Mouse (Mus musculus) gastrocnemius, adult 2 months (tissue): ENCODE data around the gene Xylt1. TPM values are rescaled to one million over a fixed set of nuclear protein-coding genes. Genes with fewer than 3 reads are reported as not detected.

Experiments used
- DNase-seq: peaks from one replicate; pipeline ENCODE4 v3.0.0; 2022
- H3K27ac ChIP-seq: fragments of 200-600 bp; 2 replicates; pipeline ENCODE4 v1.8.1; 2022; ENCODE audit warnings: mild to moderate bottlenecking
- H3K4me3 ChIP-seq: fragments of 200-600 bp; 2 replicates; pipeline ENCODE4 v1.8.1; 2022; ENCODE audit warnings: mild to moderate bottlenecking, moderate library complexity
- CTCF ChIP-seq: fragments of 200-600 bp; IDR thresholded peaks from 2 replicates; pipeline ENCODE4 v1.8.1; 2022; ENCODE audit warnings: antibody characterized with exemption, mild to moderate bottlenecking, moderate library complexity
- intact Hi-C: fragments of 180-260 bp; cut with DNase I; formaldehyde crosslinking; loops from one replicate; pipeline ENCODE4 v1.15.1; 2025
- long read RNA-seq, 2 experiments: library from polyadenylated mRNA; stranded (forward); transcript quantifications; one replicate each; pipeline ENCODE4 v2.0.0; 2021
- total RNA-seq, 2 experiments: library from RNA; stranded (reverse); gene quantifications; 2 replicates each; pipeline ENCODE4 v1.2.3; 2021

Gene Xylt1
- total RNA-seq: 1 to 10 TPM; 5.5 to 9.5 TPM
- long read RNA-seq, experiment 1, partial matches to known transcripts: 1 of 1 reads
- long read RNA-seq, experiment 1, other reads (novel, unspliced or antisense): 0 of 1 reads
- long read RNA-seq, experiment 2, partial matches to known transcripts: 0 of 2 reads
- long read RNA-seq, experiment 2, other reads (novel, unspliced or antisense): 2 of 2 reads

GRCm38 (mm10) chr7:117380418-117381187 lies at the start of gene Xylt1:
Xylt1 (plus strand) TSS chr7:117380979.
- peak; percentile 91 for DNase-seq
- Histone ChIP-seq H3K27ac (peak within 1 kb of the TSS; percentile 94), H3K4me3 (peak within 1 kb of the TSS; percentile 95)
- no peak for TF ChIP-seq CTCF
- intact Hi-C loops: loop anchor here (5.0 to 10.0 kb wide), 2 partner anchors 144 to 187 kb away; no protein-coding TSS in a partner anchor

- no peak overlapping the region for H3K4me3 ChIP-seq
- TF ChIP-seq CTCF: no peak
- H3K27ac ChIP-seq: no peak overlapping the region
- DNase-seq: no peak
- intact Hi-C loops: no loop called here
Measured at GRCm38 (mm10) chr7:117333936-117334335, 46.8 kb upstream of the Xylt1 start.

GRCm38 (mm10) chr7:117356316-117356715 lies 24.5 kb upstream of the Xylt1 start:
- no peak for TF ChIP-seq CTCF
- DNase-seq: no peak
- Histone ChIP-seq H3K27ac (no peak overlapping the region), H3K4me3 (no peak overlapping the region)
- intact Hi-C loops: no loop called here

- Histone ChIP-seq H3K4me3 (no peak overlapping the region), H3K27ac (no peak overlapping the region)
- no peak for TF ChIP-seq CTCF
- no peak for DNase-seq
- intact Hi-C loops: no loop called here
Measured at GRCm38 (mm10) chr7:117357425-117358194, 23.2 kb upstream of the Xylt1 start.

- intact Hi-C loops: no loop called here
- Histone ChIP-seq H3K4me3 (no peak overlapping the region), H3K27ac (no peak overlapping the region)
- no peak for TF ChIP-seq CTCF
- DNase-seq: no peak
Measured at GRCm38 (mm10) chr7:117361281-117361680, 19.5 kb upstream of the Xylt1 start.

GRCm38 (mm10) chr7:117362493-117362892 lies 18.3 kb upstream of the Xylt1 start:
- Histone ChIP-seq H3K27ac (no peak overlapping the region), H3K4me3 (no peak overlapping the region)
- intact Hi-C loops: no loop called here
- no peak for DNase-seq
- 0 out of 2 replicates have a peak, but pooled peaks have one; percentile 6 for TF ChIP-seq CTCF

- Histone ChIP-seq H3K4me3 (no peak overlapping the region), H3K27ac (no peak overlapping the region)
- intact Hi-C loops: no loop called here
- TF ChIP-seq CTCF: no peak
- no peak for DNase-seq
Measured at GRCm38 (mm10) chr7:117368647-117369289, 12.0 kb upstream of the Xylt1 start.

- Histone ChIP-seq H3K4me3 (no peak overlapping the region), H3K27ac (no peak overlapping the region)
- DNase-seq: no peak
- TF ChIP-seq CTCF: no peak
- intact Hi-C loops: no loop called here
Measured at GRCm38 (mm10) chr7:117369290-117369941, 11.4 kb upstream of the Xylt1 start.

GRCm38 (mm10) chr7:117375886-117376309 lies 4.9 kb upstream of the Xylt1 start:
- H3K4me3 ChIP-seq: no peak overlapping the region

GRCm38 (mm10) chr7:117377138-117377537 lies 3.6 kb upstream of the Xylt1 start:
- intact Hi-C loops: loop anchor here (2.0 to 5.0 kb wide), 2 partner anchors 55 to 74 kb away; no protein-coding TSS in a partner anchor
- DNase-seq: no peak
- no peak for TF ChIP-seq CTCF
- H3K27ac ChIP-seq: no peak overlapping the region
- no peak overlapping the region for H3K4me3 ChIP-seq

More at GRCm38 (mm10) chr7:117375886-117376309, 4.9 kb upstream of the Xylt1 start:
- intact Hi-C loops: loop anchor here (1.0 to 5.0 kb wide), 4 partner anchors 54 to 731 kb away; no protein-coding TSS in a partner anchor
- H3K27ac ChIP-seq: no peak overlapping the region
- peak; percentile 68 for DNase-seq
- TF ChIP-seq CTCF: peak; percentile 84

GRCm38 (mm10) chr7:117380036-117380417 lies 752 bp upstream of the Xylt1 start:
- no peak for TF ChIP-seq CTCF
- Histone ChIP-seq H3K27ac (peak overlapping the region; percentile 94), H3K4me3 (peak overlapping the region; percentile 95)
- peak; percentile 34 for DNase-seq
- intact Hi-C loops: loop anchor here (5.0 to 10.0 kb wide), 2 partner anchors 145 to 187 kb away; no protein-coding TSS in a partner anchor
